Mouse (Mus musculus): ENCODE results near the gene Klk8. TPM values are rescaled to one million over a fixed set of nuclear protein-coding genes. Genes with fewer than 3 reads are reported as not detected.

Klk8 gene
- 92.4 TPM for total RNA-seq (2023)

GRCm38 (mm10) chr7:43797333-43797769 is at the start of gene Klk8:
Klk8 (plus strand) TSS chr7:43797577.

GRCm38 (mm10) chr7:43768597-43768996 is 28.8 kb upstream of the Klk8 start, which contains the start of gene Klk12:
Klk12 (plus strand) TSS chr7:43768897.

GRCm38 (mm10) chr7:43774364-43774763 is 23.0 kb upstream of the Klk8 start, which contains the start of gene Klk11:
Klk11 (plus strand) TSS chr7:43774604.

GRCm38 (mm10) chr7:43780746-43781145 is 16.6 kb upstream of the Klk8 start, which contains the start of gene Klk10:
Klk10 (plus strand) TSS chr7:43781035.

GRCm38 (mm10) chr7:43791591-43791990 is 5.8 kb upstream of the Klk8 start, which contains the start of gene Klk9:
Klk9 (plus strand) TSS chr7:43791891.

GRCm38 (mm10) chr7:43810994-43811393 is 13.6 kb downstream of the Klk8 start, which contains the start of gene Klk7:
Klk7 (plus strand) TSS chr7:43811294.

GRCm38 (mm10) chr7:43824199-43824598 is 26.8 kb downstream of the Klk8 start, which contains the start of gene Klk6:
Klk6 (plus strand) TSS chr7:43824499.

GRCm38 (mm10) chr7:43841701-43842100 is 44.3 kb downstream of the Klk8 start, which contains the start of gene Klk5:
Klk5 (plus strand) TSS chr7:43841971.

Other genes starting within 250 kb of the Klk8 start
- 4.1 TPM for gene Zfp658, start 235.3 kb upstream of the Klk8 start, total RNA-seq (2023)
- 12.8 TPM for gene Zfp719, start 218.0 kb upstream of the Klk8 start, total RNA-seq (2023)
- gene Zfp819, start 190.4 kb upstream of the Klk8 start, total RNA-seq (2023), result not detected
- gene Ceacam18, start 162.9 kb upstream of the Klk8 start, total RNA-seq (2023), result not detected
- gene Siglece, start 137.4 kb upstream of the Klk8 start, total RNA-seq (2023), result 4.0 TPM
- gene Ctu1, start 125.6 kb upstream of the Klk8 start, total RNA-seq (2023), result 6.6 TPM
- gene Klk14, start 107.2 kb upstream of the Klk8 start, total RNA-seq (2023), result not detected
- gene Klk13, start 85.0 kb upstream of the Klk8 start, total RNA-seq (2023), result not detected
- not detected for gene Klk12, start 28.7 kb upstream of the Klk8 start, total RNA-seq (2023)
- gene Klk11, start 23.0 kb upstream of the Klk8 start, total RNA-seq (2023), result not detected
- not detected for gene Klk10, start 16.5 kb upstream of the Klk8 start, total RNA-seq (2023)
- gene Klk9, start 5.7 kb upstream of the Klk8 start, total RNA-seq (2023), result not detected
- gene Klk7, start 13.7 kb downstream of the Klk8 start, total RNA-seq (2023), result not detected
- gene Klk6, start 26.9 kb downstream of the Klk8 start, total RNA-seq (2023), result not detected
- not detected for gene Klk5, start 44.4 kb downstream of the Klk8 start, total RNA-seq (2023)
- not detected for gene Klk4, start 83.6 kb downstream of the Klk8 start, total RNA-seq (2023)
- not detected for gene Klk15, start 136.2 kb downstream of the Klk8 start, total RNA-seq (2023)
- gene Klk1b8, start 153.1 kb downstream of the Klk8 start, total RNA-seq (2023), result not detected
- gene Klk1b1, start 169.2 kb downstream of the Klk8 start, total RNA-seq (2023), result not detected
- not detected for gene Klk1b9, start 178.5 kb downstream of the Klk8 start, total RNA-seq (2023)
- gene Klk1b11, start 198.3 kb downstream of the Klk8 start, total RNA-seq (2023), result not detected
- not detected for gene Klk1b26, start 214.6 kb downstream of the Klk8 start, total RNA-seq (2023)